Mouse (Mus musculus): ENCODE measurements around the gene Gtf2f1. TPM values are rescaled to one million over a fixed set of nuclear protein-coding genes. Genes with fewer than 3 reads are reported as not detected.
"Not testable (repeated sequence)": the region's sequence is repeated elsewhere in the genome, so short reads cannot be mapped to it uniquely, and the experiment has no call there.

Gtf2f1 gene
- total and polyA plus RNA-seq, 3 experiments, result 145 to 171 TPM; not detected in 1

- DNase-seq (ENCODE audit: low read depth, low spot score), result peak; percentile 80
These were observed 40.6 kb upstream of the Gtf2f1 start for GRCm38 (mm10) chr17:57051679-57052078.

GRCm38 (mm10) chr17:57048816-57049215 lies 37.7 kb upstream of the Gtf2f1 start:
- peaks cover 0 to 3% of the 10 kb centered on the region in 2 experiments; a peak in 1 of 4 replicates for H3K36me3 ChIP-seq (ENCODE audit: control insufficient read depth in 1 of 2, insufficient read depth in 2 of 2, low read length in 2 of 2)
- H3K27me3 ChIP-seq (ENCODE audit: control insufficient read depth in 1 of 2, insufficient read depth in 2 of 2, low read length in 2 of 2), result no peaks in the 10 kb centered on the region
- H3K9ac ChIP-seq (ENCODE audit: control insufficient read depth, low read depth, low read length, poor library complexity, severe bottlenecking), result no peak overlapping the region
- no peaks in the 10 kb centered on the region for H3K79me2 ChIP-seq (ENCODE audit: control insufficient read depth, insufficient read depth, low read length, poor library complexity)
- H3K4me1 ChIP-seq (ENCODE audit: control insufficient read depth in 1 of 2, insufficient read depth in 2 of 2, low read length in 2 of 2), result no peaks in the 10 kb centered on the region
- no peaks in the 10 kb centered on the region for H3K9me3 ChIP-seq (replicated peaks; ENCODE audit: insufficient read depth, low read length)
- no peak overlapping the region for H3K4me3 ChIP-seq (ENCODE audit: control insufficient read depth in 1 of 2, insufficient read depth in 1 of 2, low read depth in 2 of 2, low read length in 2 of 2)
- TF ChIP-seq HCFC1 (IDR thresholded peaks at IDR 0.05; ENCODE audit: low read depth, low read length), result no peak
- TF ChIP-seq POLR2AphosphoS2 (IDR thresholded peaks at IDR 0.05; ENCODE audit: low read length), result no peak
- TF ChIP-seq MAFK (IDR thresholded peaks at IDR 0.05; ENCODE audit: borderline replicate concordance, low read depth, low read length), result no peak
- TF ChIP-seq GABPA (IDR thresholded peaks at IDR 0.05; ENCODE audit: low read depth, low read length), result no peak
- TF ChIP-seq CHD1 (IDR thresholded peaks at IDR 0.05; ENCODE audit: low read depth, low read length), result no peak
- TF ChIP-seq NRF1 (IDR thresholded peaks at IDR 0.05; ENCODE audit: insufficient read depth, low read depth, low read length, poor library complexity, severe bottlenecking), result no peak
- DNase-seq (ENCODE audit: low read depth, low spot score), result no peak
- H3K27ac ChIP-seq (ENCODE audit: control insufficient read depth, low read depth, low read length), result no peak overlapping the region

More at GRCm38 (mm10) chr17:57051679-57052078, 40.6 kb upstream of the Gtf2f1 start:
- not testable (repeated sequence) for H3K4me3 ChIP-seq (ENCODE audit: control insufficient read depth in 1 of 2, insufficient read depth in 1 of 2, low read depth in 2 of 2, low read length in 2 of 2); H3K79me2 ChIP-seq (ENCODE audit: control insufficient read depth, insufficient read depth, low read length, poor library complexity); H3K4me1 ChIP-seq (ENCODE audit: control insufficient read depth in 1 of 2, insufficient read depth in 2 of 2, low read length in 2 of 2); H3K27me3 ChIP-seq (ENCODE audit: control insufficient read depth in 1 of 2, insufficient read depth in 2 of 2, low read length in 2 of 2); H3K9ac ChIP-seq (ENCODE audit: control insufficient read depth, low read depth, low read length, poor library complexity, severe bottlenecking); H3K36me3 ChIP-seq (ENCODE audit: control insufficient read depth in 1 of 2, insufficient read depth in 2 of 2, low read length in 2 of 2); H3K27ac ChIP-seq (ENCODE audit: control insufficient read depth, low read depth, low read length); H3K9me3 ChIP-seq (replicated peaks; ENCODE audit: insufficient read depth, low read length)
- TF ChIP-seq RAD21 (IDR thresholded peaks at IDR 0.05; ENCODE audit: low read depth, low read length), result peak; percentile 57
- peak; percentile 61 for TF ChIP-seq ZC3H11A (IDR thresholded peaks at IDR 0.05; ENCODE audit: low read depth, low read length)
- peak; percentile 68 for TF ChIP-seq SMC3 (IDR thresholded peaks at IDR 0.05; ENCODE audit: low read depth, low read length)
- peak; percentile 30; the same call in 1 of the 2 replicates for TF ChIP-seq SIN3A (IDR thresholded peaks at IDR 0.05; ENCODE audit: low read length)
- peak; percentile 38 to 66 (median 44); a peak in 5 of 6 replicates for TF ChIP-seq CTCF (IDR thresholded peaks at IDR 0.05 in 2 of 3, conservative IDR thresholded peaks at IDR 0.05 in 1 of 3; ENCODE audit: control insufficient read depth in 1 of 3, insufficient read depth in 1 of 3, low read depth in 2 of 3, low read length in 3 of 3, poor library complexity in 1 of 3, severe bottlenecking in 1 of 3)
- peak; percentile 50; the same call in 1 of the 2 replicates for TF ChIP-seq ZNF384 (IDR thresholded peaks at IDR 0.05; ENCODE audit: low read depth, low read length)

GRCm38 (mm10) chr17:57047406-57047805 lies 36.3 kb upstream of the Gtf2f1 start:
- TF ChIP-seq MYC (IDR thresholded peaks at IDR 0.05; ENCODE audit: low read depth, low read length), result no peak
- DNase-seq (ENCODE audit: low read depth, low spot score), result peak; percentile 38
- no peak overlapping the region for H3K27ac ChIP-seq (ENCODE audit: control insufficient read depth, low read depth, low read length)
- H3K27me3 ChIP-seq (ENCODE audit: control insufficient read depth in 1 of 2, insufficient read depth in 2 of 2, low read length in 2 of 2), result no peaks in the 10 kb centered on the region
- no peaks in the 10 kb centered on the region for H3K4me1 ChIP-seq (ENCODE audit: control insufficient read depth in 1 of 2, insufficient read depth in 2 of 2, low read length in 2 of 2)
- no peak overlapping the region for H3K4me3 ChIP-seq (ENCODE audit: control insufficient read depth in 1 of 2, insufficient read depth in 1 of 2, low read depth in 2 of 2, low read length in 2 of 2)
- H3K36me3 ChIP-seq (ENCODE audit: control insufficient read depth in 1 of 2, insufficient read depth in 2 of 2, low read length in 2 of 2), result peaks cover 0 to 3% of the 10 kb centered on the region in 2 experiments; a peak in 1 of 4 replicates
- H3K9ac ChIP-seq (ENCODE audit: control insufficient read depth, low read depth, low read length, poor library complexity, severe bottlenecking), result no peak overlapping the region
- no peaks in the 10 kb centered on the region for H3K9me3 ChIP-seq (replicated peaks; ENCODE audit: insufficient read depth, low read length)
- H3K79me2 ChIP-seq (ENCODE audit: control insufficient read depth, insufficient read depth, low read length, poor library complexity), result no peaks in the 10 kb centered on the region
